Mouse (Mus musculus) cerebellum, postnatal 14 days (tissue): ENCODE data around the gene Las1l.

Experiments
- DNase-seq, 2 experiments: peaks; one replicate each; pipeline ENCODE4 v3.0.0; 2021; ENCODE audit warnings: mixed read lengths in 2 of 2

Las1l gene

DNA sequence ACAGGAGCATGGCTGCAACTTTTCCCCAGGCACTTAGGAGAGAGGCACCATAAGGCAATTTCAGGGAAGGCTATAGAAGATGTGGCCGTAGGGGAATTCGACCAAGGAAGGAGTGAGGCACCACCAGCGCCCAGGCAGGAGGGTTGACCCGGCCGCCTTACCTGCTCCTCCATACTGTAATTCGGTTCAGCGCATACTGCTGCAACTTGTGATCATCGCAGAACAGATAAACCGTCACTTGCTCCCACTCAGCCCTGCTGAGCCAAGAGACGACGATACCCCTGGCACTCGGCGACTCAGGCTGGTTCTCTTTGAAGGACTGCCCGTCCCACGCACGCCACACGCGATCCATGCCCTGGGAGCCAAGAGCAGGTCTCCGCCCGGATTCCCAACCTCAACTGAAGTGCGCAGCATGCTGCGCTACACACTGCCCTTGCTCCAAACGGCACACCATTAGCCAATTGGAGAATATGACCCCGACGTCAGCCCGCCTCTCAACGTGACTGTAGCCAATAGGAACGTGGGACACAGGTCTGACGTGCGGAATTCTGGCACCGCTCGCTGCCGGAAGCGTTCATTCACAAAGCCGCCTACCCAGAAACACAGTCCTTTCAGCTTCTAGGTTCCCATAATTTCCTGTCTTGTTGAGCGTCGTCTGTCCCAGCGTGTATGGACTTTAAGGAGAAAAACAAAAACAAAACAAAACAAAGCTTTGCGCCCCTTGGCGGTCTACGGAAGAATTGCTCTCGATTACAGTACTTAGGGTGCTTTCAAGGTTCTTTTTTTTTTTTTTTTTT lies at the start of gene Las1l:
TSS of gene Las1l (minus strand) at position 466 of the 797 bp plus-strand sequence.
- DNase-seq: peak; percentile 91 to 92

GRCm38 (mm10) chrX:96006395-96006794 lies 49.6 kb upstream of the Las1l start:
- peak; percentile 6 to 7 for DNase-seq

DNA sequence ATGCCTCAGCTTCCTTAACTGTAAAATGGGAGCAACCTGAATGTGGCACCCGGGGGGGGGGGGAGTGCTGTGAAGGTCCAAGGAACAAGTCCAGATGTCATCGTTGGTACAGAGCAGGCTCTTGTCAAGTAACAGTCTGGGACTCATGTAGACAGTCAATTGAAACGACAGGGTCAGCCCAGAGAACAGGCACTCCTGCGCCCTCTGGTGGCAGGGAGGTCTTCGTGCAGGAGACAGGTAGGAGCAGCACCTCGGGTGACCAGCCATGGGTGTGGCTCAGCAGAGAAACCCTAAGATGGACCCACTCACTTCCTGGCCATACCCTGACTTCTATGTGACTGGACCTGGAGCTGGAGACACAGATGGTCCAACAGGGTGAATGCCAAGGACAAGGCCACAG lies 42.8 kb upstream of the Las1l start:
- no peak for DNase-seq

DNA sequence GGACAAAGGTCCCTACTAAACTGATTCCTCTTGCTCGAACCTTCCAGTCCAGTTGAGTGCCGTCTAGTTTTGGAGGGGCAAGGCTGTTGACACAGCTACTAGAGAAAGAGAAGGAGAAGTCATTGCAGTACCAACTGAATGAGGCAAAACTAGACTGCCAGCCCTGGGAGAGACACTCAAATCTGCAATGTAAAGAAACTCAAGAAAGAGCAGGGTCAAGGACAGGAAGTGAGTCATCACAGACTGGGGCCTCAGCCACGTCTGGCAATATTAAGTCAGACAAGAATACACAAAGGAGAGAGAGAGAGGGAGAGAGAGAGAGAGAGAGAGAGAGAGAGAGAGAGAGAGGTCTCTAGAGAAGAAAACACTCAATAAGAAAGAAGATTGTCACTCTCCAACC lies 36.4 kb upstream of the Las1l start:
- no peak for DNase-seq

DNA sequence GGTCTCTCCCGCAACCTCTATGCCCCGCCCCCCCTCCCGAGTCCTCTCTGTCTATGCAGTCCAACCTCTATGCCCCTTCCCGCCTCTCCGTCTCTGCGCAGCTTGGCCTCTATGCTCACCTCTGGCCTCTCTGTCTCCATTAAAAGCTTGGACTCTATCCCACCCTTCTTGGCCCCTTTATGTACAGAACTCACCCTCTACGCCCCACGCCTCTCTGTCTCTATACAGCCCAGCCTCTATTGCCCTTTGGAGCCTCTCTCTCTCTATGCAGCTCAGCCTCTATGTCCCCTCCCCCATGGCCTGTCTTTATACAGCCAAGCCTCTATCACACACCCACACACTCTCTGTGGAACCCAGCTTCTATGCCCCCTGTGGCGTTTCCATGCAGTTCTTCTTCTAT lies 13.2 kb upstream of the Las1l start:
- no peak for DNase-seq

DNA sequence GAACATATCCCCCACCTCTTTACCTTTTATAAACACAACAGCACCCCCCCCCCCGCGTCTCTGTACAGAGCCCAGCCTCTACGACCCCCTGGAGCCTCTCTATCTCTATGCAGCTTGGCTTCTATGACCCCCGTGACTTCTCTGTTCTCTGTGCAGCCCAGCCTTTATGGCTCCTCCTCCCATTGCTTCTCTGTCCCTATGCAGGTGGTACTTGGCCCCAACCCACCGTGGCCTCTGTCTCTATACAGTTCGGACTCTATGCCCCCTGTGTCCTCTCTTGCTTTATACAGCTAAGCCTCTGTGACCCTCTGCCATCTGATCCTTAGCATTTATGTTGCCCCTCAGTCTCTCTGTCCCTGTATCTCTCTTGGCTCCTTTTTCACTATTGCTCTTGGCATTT lies 12.4 kb upstream of the Las1l start:
- no peak for DNase-seq

GRCm38 (mm10) chrX:95968594-95968965 lies 11.8 kb upstream of the Las1l start:
- peak; percentile 80 to 88 for DNase-seq

GRCm38 (mm10) chrX:95967847-95968593 lies 11.3 kb upstream of the Las1l start:
- DNase-seq: peak; percentile 76 to 88

GRCm38 (mm10) chrX:95965036-95965435 lies 8.3 kb upstream of the Las1l start:
- DNase-seq: no peak

GRCm38 (mm10) chrX:95963366-95963765 lies 6.6 kb upstream of the Las1l start:
- no peak for DNase-seq

DNA sequence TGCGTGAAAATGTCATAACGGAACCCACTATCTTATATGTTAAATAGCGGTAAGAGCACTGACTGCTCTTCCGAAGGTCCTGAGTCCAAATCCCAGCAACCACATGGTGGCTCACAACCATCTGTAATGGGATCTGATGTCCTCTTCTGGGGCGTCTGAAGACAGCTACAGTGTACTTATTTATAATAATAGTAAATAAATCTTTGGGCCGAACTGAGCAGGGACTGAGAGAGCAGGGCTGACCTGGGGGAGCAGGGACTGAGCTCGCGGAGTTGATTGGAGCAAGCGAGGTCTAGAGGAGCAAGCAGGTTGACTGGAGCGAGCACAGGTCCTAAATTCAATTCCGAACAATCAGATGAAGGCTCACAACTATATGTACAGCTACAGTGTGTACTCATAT lies 699 bp upstream of the Las1l start:
- peak; percentile 16 to 31 for DNase-seq

GRCm38 (mm10) chrX:95950776-95951175 lies 6.0 kb downstream of the Las1l start:
- peak; percentile 55 to 69 for DNase-seq

DNA sequence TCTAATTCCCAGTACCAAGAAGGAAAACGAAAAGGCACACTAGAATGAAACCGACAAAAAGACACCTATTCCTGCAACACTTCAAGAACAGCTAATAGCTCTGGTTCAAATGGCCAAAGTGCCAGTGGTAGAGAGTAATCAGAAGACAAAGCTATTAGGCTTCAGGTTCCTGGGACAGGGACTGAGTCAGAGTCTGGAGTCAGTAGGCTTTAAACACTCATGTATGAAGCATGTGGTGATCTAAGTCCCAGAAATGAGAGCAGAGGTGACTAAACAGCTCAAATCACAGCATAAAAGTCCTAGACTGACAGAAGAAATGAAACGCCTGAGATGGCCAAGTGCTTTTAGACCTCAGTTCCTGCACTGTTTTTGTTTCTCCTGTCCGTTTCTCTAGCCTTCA lies 8.6 kb downstream of the Las1l start:
- DNase-seq: no peak

DNA sequence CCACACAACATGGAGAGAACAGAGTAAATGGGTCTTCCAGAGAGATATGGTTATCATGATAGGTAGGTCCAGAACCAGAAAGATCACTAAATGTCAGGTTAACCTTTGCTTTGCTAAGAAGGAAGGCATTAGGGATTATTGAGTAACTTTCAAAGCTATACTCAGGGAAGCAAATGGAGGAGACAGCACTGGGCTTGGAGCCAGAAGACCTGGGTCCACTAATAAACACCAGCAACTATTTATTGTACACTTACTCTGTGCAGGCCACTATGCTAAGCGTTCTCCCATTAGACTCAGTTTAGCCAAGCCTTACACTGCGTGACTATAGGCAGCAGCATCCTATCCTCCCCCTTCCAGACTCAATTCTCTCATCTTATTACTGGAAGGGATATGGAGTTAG lies 11.3 kb downstream of the Las1l start:
- DNase-seq: no peak

DNA sequence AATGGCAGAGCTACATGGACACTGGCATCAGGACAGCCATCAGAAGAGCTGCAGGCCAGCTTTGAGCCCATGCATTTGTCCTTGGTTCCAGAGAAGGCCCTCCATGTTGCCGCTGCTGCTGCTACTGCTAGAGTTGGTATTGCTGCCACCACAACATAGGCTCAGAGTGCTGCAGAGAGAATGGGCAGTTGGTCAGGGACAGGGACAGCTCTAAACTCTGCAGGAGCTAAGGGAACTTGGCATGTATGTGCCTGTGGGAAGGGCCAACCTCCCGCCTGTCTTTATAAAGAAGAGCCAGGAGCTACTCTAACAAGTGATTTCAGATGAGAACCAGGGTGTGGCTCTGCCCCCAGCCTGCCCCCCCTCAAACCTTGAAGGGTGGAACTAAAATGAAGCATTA lies 21.3 kb downstream of the Las1l start:
- peak; percentile 11 to 31 for DNase-seq

DNA sequence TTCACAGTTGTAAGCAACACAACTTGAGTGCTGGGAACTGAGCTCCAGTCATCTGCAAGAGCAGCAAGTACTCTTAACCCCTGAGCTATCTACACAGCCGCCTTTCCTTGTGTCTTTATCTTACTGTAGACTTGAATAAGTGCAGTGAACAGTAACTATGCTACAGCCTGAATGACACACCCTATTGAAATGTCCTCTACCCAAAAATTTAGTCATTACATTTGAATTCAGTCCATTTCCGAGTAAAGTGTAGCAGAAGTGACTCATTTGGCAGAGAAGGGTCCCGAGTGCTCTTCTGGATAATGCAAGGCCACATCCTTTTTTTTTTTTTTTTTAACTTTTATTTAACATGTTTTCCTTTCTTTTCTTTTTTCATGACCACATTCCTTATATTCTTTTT lies 54.0 kb downstream of the Las1l start:
- no peak for DNase-seq
